Mouse (Mus musculus): ENCODE data around the gene Mlana.
A peak's percentile ranks its signal among the peaks of the same experiment; 100 is the strongest.

The Mlana gene

DNA sequence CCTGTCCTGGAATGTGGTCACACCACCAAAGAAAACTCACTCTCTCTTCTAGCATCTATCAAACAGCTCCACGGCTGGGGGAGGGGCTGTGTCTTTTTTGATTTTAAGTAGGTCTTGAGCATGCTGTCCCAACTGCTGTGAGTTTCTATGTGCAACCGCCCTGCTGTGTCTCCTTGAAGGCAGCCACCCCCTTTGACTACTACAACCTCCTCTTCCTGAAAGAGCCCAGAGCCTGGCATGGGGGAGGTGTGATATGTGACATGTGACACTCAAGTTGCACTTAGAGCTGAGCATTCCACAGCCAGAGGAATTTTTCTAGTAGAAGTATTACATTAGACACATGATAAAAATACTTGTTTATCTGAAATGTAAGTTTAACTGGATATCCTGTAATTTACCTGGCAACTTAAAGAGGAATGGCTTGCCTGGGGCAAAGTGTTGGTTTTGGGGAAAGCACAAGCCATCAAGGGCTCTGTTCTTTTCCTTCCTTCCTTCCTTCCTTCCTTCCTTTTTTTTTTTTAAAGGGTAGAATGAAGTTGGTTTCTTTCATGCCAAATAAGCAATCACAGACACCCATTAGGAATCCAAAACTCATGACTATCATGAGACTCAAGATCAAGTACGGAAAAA lies at the start of gene Mlana:
Gene Mlana (plus strand): TSS at position 580 of the 630 bp plus-strand sequence.
- DNase-seq: peak; percentile 55 to 67

DNA sequence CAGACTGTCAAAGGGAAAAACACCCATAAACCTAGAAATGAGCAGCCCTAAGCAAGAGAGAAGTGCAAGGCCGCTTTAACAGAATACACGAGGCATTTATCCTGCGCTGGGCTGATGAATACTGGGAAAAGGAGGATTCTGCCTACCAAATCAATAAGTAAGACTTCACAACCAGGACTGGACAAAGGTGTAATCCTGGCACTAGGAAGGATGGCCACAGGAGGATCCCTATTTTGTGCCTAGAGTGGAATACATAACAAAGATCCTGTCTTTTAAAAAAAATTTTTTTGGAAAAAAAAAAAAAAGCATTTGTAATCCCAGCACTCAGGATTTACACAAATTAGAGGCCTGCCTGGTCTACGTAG lies 49.1 kb upstream of the Mlana start:
- DNase-seq: no peak

DNA sequence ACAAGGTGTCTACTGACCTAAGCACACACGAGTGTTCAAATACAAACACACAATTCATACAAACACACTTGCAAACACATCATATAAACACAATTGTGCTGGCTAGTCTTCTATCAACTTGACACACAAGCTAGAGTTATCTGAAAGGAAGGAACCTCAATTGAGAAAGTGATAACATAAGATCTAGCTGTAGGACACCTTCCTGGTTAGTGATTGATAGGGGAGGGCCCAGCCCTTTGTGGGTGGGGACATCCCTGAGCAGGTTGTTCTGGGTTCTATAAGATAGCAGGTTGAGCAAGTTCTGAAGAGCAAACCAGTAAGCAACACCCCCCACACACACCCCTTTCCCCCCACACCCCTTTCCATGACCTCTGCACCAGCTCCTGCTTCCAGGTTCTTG lies 47.9 kb upstream of the Mlana start:
- no peak for DNase-seq

DNA sequence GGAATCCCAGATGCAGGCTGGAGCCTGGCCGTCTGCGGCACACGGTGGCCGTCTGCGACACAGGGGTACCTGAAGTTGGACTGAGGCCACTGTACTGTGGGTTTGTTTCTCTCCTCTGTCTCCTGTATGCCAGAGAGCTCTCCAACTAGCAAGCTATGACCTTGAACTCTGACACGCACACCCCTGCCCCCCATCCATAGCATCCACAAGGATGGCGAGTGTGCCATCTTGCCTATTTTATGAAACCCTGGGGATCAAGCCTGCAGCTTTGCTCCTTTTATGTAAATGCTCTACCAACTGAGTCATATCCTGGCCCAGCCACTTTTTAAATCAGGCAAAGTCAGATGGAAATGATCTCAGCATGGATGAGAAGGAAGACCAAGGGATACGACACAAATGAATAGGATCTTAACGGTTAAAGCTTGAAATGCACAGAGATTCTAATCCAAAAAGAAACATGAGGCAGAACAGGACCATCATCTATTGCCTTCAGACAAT lies 43.8 kb upstream of the Mlana start:
- no peak for DNase-seq

DNA sequence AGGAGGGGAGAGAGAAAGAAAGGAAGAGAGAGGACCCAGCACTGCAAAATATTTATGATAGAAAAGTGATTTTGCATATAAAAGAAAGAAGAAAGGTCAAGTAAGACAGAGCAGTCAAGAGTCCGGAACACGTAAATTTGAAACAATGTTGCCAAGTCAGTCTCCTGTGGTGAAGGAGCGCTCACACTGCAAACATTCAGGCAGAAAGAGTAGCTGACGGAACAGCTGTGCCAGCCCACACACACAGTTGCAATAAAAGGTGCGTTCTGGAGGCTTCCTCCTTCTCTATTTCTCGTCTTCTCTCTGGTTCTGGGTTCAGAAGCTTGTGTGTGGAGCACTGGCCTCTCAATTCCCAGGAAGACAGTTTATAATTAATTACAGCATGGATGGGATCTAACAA lies 42.5 kb upstream of the Mlana start:
- no peak for DNase-seq

DNA sequence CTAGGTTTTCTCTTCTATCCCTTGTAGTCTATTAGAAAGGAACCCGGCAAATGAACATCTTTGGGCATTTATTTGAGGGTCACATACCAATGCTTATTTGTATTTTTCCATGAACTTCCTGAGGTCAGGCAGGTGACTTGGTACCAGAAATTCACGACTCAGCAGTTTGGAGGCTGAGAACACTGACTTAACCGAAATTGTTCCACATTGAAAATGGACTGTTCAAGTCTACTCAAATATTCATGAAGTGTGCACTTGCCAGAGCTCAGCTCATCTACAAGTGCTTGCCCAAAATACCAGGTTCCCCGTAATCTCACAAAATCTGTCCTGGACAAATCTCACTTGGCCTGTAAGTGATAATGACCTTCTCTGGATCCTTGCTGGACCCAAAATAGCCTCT lies 41.6 kb upstream of the Mlana start:
- no peak for DNase-seq

DNA sequence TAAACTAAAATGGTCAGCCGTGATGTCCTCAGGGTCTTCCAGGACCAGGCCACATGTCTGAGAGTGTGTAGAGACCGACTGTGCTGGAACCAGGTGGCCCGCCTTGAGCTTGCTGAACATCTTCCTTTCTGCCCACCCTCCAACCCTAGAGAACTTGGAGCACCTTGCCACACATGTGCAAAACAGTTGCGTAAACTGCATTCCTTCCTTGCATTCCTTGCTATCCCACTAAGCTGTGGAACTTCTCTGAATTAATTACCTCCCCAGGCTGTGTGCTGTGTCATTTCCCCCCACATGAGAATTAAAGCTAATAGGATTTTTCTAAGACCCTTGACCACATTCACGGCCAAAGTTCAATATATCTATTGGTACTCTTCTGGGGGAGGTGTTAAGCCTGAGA lies 41.0 kb upstream of the Mlana start:
- no peak for DNase-seq

DNA sequence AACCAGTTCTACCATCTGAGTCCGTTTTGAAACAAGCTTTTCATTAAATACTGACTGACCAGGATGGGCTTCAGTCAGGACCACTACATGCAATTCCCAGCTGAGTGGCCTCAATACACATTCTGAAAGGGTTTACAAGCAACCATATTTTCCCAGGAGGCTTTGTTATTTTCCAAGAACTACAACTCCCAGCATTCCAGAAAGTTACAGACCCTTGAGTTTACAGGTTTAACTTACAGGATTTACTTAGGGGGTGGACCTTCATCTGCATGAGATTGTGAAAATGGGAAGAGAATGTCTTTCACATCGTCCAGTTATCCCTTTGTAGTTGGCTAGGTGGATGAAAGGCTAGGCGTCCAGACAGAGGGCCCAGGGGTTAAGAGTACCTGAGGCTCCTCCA lies 40.6 kb upstream of the Mlana start:
- no peak for DNase-seq

DNA sequence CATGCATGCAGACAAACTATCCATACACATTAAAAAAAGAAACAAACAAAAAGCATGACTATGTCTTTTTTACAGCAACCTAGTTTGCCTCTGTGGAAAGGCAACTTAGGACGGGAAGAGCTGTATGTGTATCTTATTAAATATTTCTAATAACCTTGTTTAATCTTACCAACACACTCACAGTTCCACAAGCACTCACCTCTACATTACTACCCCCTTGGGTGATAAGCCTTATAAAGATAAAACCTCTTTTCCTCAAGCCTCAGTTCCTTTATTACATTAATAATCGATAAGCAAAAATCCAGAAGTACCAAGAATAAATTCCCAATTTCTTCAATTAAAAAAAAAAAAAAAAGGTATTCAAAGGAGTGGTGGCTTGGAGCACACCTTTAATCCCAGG lies 40.1 kb upstream of the Mlana start:
- no peak for DNase-seq

DNA sequence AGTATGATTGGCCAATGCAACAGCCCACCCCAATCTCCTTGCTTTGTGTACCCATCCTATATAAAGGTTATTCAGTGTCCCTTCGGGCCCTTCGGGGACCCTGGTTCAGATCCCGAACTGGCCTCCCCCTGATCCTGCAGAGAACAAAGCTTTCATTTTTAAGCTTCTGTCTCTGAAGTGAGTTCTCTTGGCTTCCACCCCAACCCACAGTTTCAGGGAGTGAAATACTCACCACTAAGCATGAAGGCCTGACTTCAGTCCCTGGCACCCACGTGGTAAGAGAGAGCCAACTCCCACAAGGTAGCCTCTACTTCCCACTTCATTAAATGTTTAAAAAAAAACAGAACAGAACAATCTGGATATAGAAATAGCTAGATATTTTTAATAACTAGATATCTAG lies 38.8 kb upstream of the Mlana start:
- DNase-seq: no peak

DNA sequence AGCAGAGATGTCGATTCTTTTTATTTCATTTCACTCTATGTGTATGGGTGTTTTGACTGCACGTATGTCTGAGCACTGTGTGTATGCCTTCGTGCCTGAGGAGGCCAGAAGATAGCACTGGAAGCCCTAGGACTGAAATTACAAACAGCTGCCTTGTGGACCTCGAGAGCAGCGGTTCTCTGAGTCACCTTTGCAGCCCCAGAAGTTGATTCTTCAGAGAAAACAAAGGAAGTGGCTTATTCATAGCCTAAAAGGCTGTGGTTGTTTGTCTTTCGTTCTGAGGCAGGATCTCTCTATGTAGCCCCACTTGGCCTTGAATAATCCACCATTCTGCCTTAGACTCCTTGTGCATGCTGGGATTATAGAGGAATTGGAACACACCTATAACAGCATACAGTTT lies 37.9 kb upstream of the Mlana start:
- DNase-seq: no peak

DNA sequence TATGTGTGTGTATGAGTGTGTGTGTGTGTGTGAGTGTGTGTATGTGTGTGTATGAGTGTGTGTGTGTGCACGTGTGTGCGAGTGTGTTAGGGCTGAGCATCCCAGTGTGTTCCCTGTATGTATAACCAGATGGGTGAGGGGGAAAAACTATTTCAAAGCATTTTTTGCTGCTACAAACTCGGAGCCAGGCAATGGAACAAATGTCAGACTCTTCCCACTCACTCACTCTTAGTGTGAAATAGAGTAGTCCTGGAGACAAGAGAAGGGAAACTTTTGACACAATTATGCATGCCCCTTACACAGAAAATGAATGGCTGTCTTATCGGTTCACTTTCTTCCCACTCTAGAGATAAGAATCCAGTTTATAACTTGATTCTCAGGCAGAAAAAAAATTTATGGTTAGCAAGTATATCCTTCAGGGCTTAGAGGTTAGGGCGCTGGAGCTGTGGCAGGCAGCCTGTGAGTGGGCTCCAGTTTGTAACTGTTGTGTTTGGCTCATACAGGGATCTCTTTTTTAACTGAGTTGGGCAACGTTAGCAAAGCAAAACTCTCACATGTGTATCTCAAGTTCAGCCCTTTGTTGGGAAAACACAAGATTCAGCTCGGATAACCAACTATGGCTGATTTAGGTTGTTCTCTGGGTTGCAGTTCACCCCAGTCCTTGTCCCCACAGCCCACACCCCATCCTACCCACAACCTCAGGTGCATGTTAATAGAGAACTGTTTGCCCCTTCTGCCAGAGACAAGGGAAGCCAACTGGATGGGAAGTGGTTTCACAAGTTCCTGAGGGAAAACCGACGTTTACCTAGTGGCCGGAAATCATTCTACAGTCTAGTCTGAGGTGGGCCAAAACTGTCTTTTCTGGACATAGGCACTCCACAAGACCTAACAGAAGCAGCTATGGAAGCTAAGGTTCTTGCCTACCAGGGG lies 36.5 kb upstream of the Mlana start:
- DNase-seq: no peak

DNA sequence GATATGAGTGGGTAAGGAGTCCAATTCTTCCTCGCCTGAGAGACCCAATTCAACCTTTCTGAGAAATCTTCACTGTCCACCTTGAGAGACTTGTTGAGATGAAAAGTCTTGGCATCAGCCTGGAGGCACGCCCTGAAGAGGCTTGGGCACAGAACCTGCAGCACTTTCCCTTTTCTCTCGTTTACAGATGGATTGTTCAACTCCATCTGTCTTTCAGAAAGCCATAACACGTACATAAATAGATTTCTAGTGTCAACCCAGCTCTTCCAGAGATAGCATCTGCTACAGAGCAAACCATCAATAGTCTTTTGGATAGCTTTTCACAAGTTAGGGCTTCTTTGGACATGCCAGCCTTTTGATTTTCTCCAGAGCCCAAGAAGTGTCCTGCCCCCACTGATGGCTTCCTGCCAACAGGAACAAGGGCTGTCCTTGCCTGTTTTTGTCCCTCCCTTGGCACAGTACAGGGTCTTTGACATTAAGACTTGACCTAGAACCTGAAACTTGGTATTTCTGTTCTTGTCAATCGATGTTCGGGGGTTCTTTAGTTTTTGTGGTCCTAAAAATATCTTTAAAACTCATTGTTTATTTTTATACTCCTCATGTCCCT lies 35.5 kb upstream of the Mlana start:
- DNase-seq: no peak

DNA sequence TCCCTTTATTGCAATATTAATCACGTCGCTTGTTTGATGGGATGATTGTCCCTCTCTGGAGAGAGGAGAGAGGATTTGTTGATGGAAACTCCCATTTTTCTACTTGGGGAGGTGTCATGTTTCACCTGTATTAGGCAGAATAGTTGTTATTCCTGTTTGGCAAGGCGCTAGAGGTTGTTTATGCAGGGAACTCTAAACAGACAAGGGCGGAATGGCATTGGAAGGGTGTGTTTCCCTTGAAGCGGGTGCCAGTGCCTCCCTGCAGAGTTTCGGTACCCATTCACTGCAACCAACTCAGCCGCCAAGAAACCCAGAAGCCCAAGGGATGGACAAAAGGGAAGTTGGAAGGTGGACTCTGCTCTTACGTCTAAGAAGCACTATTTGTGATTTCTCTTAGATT lies 33.8 kb upstream of the Mlana start:
- no peak for DNase-seq

DNA sequence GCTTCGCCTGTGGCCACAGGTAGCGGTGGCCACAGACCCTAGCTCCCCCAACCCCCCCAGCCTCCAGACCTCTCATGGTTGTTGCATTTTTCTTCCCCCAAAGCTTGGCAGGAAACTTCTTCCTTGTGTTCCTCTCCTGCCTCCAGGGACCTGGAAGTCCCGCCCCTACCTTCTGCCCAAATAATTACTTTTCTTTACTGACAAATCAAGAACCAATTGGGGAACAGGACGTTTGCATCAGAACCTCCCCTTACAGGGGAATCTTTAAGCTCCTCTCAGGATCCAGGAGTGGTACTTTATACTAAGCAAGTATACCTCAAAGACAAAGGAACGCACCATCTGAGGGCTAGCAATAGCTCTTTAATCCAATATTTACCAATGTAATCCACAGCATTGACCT lies 32.7 kb upstream of the Mlana start:
- no peak for DNase-seq

DNA sequence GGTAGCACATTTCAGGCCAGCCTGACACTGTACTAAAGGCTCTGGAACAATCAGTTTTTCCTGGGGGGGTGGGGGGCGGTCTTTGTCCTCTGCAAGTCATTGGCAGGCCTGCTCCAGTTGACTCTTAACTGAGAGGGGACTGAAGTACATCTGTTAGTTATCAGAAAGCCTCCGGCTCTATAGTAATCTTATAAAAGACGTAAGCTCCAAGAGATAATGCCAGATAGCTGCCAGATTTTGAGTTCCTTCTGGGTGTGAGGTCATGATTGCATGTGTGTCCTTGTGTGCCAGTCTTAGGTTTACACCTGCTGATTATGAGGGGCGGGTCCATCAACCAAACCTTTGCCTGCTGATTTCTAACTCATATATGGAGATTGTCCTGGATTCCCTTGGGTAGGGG lies 31.5 kb upstream of the Mlana start:
- no peak for DNase-seq

DNA sequence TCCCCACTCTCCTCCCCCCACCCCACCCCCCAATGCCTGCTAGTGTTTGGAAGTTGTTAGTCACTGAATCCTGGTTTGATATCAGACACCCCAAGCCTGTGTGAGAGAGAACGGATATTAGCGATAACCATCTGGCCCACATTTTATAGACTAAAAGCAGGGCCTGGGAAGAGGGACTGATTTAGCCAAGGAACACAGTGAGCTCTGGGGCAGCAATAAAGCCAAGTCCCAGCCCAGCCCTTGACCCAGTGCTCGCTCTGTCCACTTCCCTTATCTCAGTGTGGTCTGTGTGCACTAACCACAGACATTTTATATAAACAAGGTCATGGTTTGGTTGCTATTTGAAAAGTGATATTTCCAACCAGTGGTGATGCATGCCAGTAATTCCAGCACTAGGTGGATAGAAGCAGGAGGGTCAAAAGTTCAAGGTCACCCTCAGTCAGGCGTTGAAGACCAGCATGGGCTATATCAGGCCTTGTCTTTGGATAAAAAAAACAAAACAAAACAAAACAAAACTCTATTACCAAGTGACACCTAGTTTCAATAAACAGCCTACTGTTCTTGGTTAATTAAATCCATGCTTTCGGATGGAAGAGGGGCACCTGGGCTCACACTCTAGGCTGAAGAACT lies 30.5 kb upstream of the Mlana start:
- DNase-seq: peak; percentile 23 to 49

DNA sequence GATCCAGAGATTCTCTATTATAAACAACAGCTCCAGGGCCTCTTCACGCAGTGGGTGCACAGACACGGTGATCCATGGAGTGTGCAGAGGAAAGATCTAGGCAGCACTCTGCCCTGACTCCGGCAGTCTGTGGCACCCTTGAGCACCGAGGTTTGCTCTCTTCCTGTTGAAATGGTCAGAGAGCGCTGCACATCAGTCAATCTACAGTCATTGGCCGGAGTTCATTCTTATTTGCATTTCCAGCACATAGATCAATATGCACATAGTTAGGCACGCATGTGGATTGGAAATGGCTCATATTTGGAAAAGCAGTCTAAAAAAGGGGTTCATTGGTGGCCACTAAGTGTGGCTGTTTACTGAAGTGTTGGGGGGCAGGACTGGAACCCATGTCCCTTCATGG lies 29.5 kb upstream of the Mlana start:
- no peak for DNase-seq

DNA sequence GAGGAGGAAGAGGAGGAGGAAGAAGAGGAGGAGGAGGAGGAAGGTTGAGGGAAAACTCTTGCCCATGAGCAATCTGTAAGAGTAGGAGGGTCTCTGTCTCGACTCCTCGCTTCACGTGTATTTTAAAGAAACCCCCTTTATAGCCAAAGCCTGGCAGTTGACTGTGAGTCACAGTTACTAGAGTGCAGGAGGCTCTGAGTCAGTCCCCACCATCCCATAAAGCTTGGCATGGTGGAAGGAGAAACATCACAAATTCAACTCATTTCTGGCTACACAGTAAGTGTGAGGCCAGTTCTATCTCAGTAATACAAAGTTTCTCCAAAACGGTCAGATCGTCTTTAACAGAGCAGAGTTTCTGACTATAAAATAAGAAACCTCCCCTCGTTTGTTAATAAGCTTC lies 27.4 kb upstream of the Mlana start:
- DNase-seq: no peak

DNA sequence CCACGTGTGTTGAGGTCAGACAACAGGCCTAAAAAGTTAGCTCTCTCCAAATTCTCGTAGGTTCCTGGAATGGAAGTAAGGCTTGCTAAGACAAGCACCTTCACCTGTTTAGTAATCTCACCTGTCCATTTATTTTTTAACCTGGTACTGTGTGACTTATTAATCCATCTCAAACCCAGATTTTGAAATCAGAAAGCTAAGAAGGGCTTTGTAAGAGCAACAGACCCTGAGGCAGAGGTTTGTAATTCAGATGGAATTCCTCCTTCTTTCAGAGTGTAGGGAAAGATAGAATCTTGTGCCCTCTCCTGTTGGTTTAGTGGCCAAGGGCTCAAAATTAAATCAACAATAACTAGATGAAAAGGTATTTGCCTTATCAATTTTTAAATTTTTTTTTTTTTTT lies 26.5 kb upstream of the Mlana start:
- DNase-seq: no peak

DNA sequence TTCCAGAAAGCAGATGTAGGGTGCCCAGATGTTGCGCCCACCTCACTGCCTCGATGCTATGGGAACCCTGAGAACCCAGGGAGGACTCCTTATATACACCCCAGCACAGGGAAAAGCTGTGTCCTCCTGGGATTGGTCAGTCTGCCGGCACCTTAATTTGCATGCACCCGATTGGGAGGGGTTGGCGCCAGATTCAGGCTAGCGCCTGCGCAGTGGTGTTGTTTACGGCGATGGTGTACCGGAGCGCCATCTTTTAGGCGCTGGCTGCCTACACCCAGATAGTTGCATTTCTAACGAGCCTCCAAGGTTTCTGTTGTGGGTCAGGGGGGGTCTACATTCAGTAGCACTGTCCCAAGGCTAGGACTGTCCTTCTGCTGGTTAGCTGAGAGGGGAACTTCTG lies 25.0 kb upstream of the Mlana start:
- DNase-seq: no peak

DNA sequence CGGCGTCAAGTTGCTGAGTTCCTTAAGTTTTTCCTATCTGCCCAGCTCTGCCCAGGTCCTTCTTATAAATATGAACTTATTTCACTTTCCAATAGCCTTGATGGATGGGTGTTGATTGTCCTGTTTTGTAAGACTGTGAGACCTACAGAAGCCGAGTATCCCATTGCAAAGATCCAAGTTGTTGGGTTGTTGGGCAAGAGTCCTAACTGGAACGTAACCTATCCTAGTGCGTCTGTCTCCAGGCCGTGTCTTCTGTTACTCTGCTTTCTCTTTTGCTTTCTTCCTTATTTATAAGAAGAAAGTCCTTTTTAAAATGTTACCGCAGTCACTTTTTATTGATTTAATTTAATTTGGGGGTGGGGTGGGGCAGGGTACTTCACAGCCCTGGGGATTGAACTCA lies 22.7 kb upstream of the Mlana start:
- DNase-seq: no peak

DNA sequence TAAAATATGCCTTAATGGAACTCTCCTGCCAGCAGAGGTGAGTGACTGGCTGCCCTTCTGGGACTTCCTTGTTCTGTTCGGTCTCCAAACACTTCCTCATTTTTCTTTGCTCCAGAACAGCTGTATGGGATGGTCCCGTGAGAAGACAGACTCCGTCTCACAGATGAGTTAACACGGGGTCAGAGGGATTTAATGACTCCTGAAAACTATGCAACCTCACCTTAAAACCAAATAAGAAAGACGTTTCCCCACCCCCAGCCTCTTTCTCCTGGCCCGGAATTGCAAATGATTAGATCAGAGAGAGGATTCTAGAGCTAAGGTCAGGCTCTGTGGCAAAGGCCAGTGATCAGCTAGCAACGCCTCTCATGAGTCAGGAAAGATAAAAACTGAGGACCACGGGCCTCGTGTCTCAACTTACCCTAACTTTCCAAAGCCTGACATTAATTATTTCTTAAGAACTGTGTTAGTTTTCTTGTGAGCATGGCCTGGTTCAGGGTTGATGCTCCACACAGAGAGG lies 22.0 kb upstream of the Mlana start:
- no peak for DNase-seq

Measured in lung, adult 18-20 months (tissue).